Mouse (Mus musculus): ENCODE results near the gene Abraxas1. TPM values are rescaled to one million over a fixed set of nuclear protein-coding genes. Genes with fewer than 3 reads are reported as not detected.

The Abraxas1 gene
- total and polyA plus RNA-seq, 3 experiments: 14.2 to 26.4 TPM; not detected in 1

DNA sequence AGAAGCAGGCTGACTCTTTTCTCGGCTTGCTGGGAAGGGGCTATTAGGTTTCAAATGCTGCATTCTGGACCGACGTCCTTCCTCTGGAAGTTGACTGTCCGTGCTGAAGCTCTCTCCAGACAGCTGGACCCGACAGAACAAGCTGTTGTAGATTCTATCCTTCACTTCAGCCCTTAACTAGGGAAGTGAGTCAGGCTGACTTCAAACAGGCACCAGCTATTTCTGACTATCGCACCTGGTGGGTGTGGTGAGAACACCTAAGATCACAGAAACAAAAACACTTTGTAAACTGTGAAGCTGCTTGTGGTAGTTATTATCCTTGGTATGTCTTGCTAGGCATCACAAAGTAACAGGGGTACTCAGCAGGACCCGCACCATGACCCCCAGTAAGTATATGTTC, 5.8 kb upstream of the Abraxas1 start:
- DNase-seq (ENCODE audit: low read depth, low spot score): no peak
- Histone ChIP-seq H3K9ac (ENCODE audit: control insufficient read depth, low read depth, low read length, poor library complexity, severe bottlenecking) (no peak overlapping the region), H3K9me3 (replicated peaks; ENCODE audit: insufficient read depth, low read length) (no peaks in the 10 kb centered on the region), H3K79me2 (ENCODE audit: control insufficient read depth, insufficient read depth, low read length, poor library complexity) (no peaks in the 10 kb centered on the region), H3K4me1 (ENCODE audit: control insufficient read depth in 1 of 2, insufficient read depth in 2 of 2, low read length in 2 of 2) (no peaks in the 10 kb centered on the region; a peak in 1 of 4 replicates), H3K4me3 (ENCODE audit: control insufficient read depth in 1 of 2, insufficient read depth in 1 of 2, low read depth in 2 of 2, low read length in 2 of 2) (no peak overlapping the region), H3K27ac (ENCODE audit: control insufficient read depth, low read depth, low read length) (no peak overlapping the region), H3K27me3 (ENCODE audit: control insufficient read depth in 1 of 2, insufficient read depth in 2 of 2, low read length in 2 of 2) (peaks cover 0 to 6% of the 10 kb centered on the region in 2 experiments), H3K36me3 (ENCODE audit: control insufficient read depth in 1 of 2, insufficient read depth in 2 of 2, low read length in 2 of 2) (no peaks in the 10 kb centered on the region; a peak in 1 of 4 replicates)
- TF ChIP-seq GABPA (IDR thresholded peaks at IDR 0.05; ENCODE audit: low read depth, low read length) (no peak), MAFK (IDR thresholded peaks at IDR 0.05; ENCODE audit: borderline replicate concordance, low read depth, low read length) (no peak), KAT2A (conservative IDR thresholded peaks at IDR 0.05; ENCODE audit: low read depth, low read length) (no peak), TBP (IDR thresholded peaks at IDR 0.05; ENCODE audit: low read depth, low read length) (no peak), NRF1 (IDR thresholded peaks at IDR 0.05; ENCODE audit: insufficient read depth, low read depth, low read length, poor library complexity, severe bottlenecking) (no peak), ZC3H11A (IDR thresholded peaks at IDR 0.05; ENCODE audit: low read depth, low read length) (no peak)

DNA sequence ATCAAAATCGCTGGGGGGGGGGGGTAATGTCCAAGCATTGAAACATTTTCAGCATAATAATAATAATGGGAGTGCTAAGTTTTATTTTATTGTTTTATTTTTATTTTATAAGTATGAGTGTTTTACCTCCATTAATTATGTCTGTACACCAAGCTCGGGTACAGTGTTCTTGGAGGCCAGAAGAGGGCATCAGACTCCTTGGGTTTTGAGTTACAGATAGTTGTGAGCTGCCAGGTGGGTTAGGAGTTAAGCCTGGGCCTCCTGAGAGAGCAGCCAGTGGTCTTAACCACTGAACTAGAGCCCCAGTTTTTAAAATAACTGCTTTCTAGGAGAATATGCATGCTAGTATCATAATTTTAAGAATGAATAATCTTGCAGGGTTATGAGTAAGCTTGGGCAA, 5.2 kb upstream of the Abraxas1 start:
- Histone ChIP-seq H3K27ac (ENCODE audit: control insufficient read depth, low read depth, low read length) (no peak overlapping the region), H3K4me1 (ENCODE audit: control insufficient read depth in 1 of 2, insufficient read depth in 2 of 2, low read length in 2 of 2) (no peaks in the 10 kb centered on the region; a peak in 1 of 4 replicates), H3K36me3 (ENCODE audit: control insufficient read depth in 1 of 2, insufficient read depth in 2 of 2, low read length in 2 of 2) (peaks cover 0 to 4% of the 10 kb centered on the region in 2 experiments; a peak in 2 of 4 replicates), H3K9ac (ENCODE audit: control insufficient read depth, low read depth, low read length, poor library complexity, severe bottlenecking) (no peak overlapping the region), H3K27me3 (ENCODE audit: control insufficient read depth in 1 of 2, insufficient read depth in 2 of 2, low read length in 2 of 2) (peaks cover 0 to 6% of the 10 kb centered on the region in 2 experiments), H3K9me3 (replicated peaks; ENCODE audit: insufficient read depth, low read length) (no peaks in the 10 kb centered on the region), H3K4me3 (ENCODE audit: control insufficient read depth in 1 of 2, insufficient read depth in 1 of 2, low read depth in 2 of 2, low read length in 2 of 2) (no peak overlapping the region), H3K79me2 (ENCODE audit: control insufficient read depth, insufficient read depth, low read length, poor library complexity) (no peaks in the 10 kb centered on the region)
- DNase-seq (ENCODE audit: low read depth, low spot score): peak; percentile 65
- TF ChIP-seq POLR2AphosphoS5 (IDR thresholded peaks at IDR 0.05; ENCODE audit: borderline replicate concordance, low read depth, low read length) (no peak), EP300 (IDR thresholded peaks at IDR 0.05; ENCODE audit: low read depth in 1 of 2, low read length in 2 of 2) (no peak), SIN3A (IDR thresholded peaks at IDR 0.05; ENCODE audit: low read length) (no peak), ZKSCAN1 (IDR thresholded peaks at IDR 0.05; ENCODE audit: low read depth, low read length) (no peak), USF1 (IDR thresholded peaks at IDR 0.05; ENCODE audit: low read depth, low read length) (no peak), CHD1 (IDR thresholded peaks at IDR 0.05; ENCODE audit: low read depth, low read length) (no peak), RAD21 (IDR thresholded peaks at IDR 0.05; ENCODE audit: low read depth, low read length) (peak; percentile 65), UBTF (IDR thresholded peaks at IDR 0.05; ENCODE audit: borderline replicate concordance, insufficient read depth, low read depth, low read length) (no peak), ZMIZ1 (IDR thresholded peaks at IDR 0.05; ENCODE audit: low read depth, low read length) (no peak), CHD2 (IDR thresholded peaks at IDR 0.05; ENCODE audit: low read length) (no peak), MEF2A (IDR thresholded peaks at IDR 0.05; ENCODE audit: extremely low read depth, insufficient replicate concordance, low read depth, low read length, poor library complexity, severe bottlenecking) (no peak), NELFE (IDR thresholded peaks at IDR 0.05; ENCODE audit: low read depth, low read length) (no peak), POLR2AphosphoS2 (IDR thresholded peaks at IDR 0.05; ENCODE audit: low read length) (no peak), E2F4 (IDR thresholded peaks at IDR 0.05; ENCODE audit: borderline replicate concordance, low read depth, low read length) (no peak), MAZ (IDR thresholded peaks at IDR 0.05; ENCODE audit: low read depth, low read length) (no peak), MYB (IDR thresholded peaks at IDR 0.05; ENCODE audit: low read depth, low read length) (no peak), ETS1 (IDR thresholded peaks at IDR 0.05; ENCODE audit: low read depth, low read length) (no peak), MYC (IDR thresholded peaks at IDR 0.05; ENCODE audit: low read depth, low read length) (no peak), RCOR1 (IDR thresholded peaks at IDR 0.05; ENCODE audit: low read depth, low read length) (no peak), KAT2A (conservative IDR thresholded peaks at IDR 0.05; ENCODE audit: low read depth, low read length) (no peak), MAX (IDR thresholded peaks at IDR 0.05; ENCODE audit: low read length) (no peak), JUND (IDR thresholded peaks at IDR 0.05; ENCODE audit: low read depth, low read length) (no peak), CTCF (IDR thresholded peaks at IDR 0.05 in 2 of 3, conservative IDR thresholded peaks at IDR 0.05 in 1 of 3; ENCODE audit: control insufficient read depth in 1 of 3, insufficient read depth in 1 of 3, low read depth in 2 of 3, low read length in 3 of 3, poor library complexity in 1 of 3, severe bottlenecking in 1 of 3) (peak; percentile 42 to 64 (median 49)), TAL1 (IDR thresholded peaks at IDR 0.05; ENCODE audit: low read length) (no peak), ZC3H11A (IDR thresholded peaks at IDR 0.05; ENCODE audit: low read depth, low read length) (peak; percentile 66), TBP (IDR thresholded peaks at IDR 0.05; ENCODE audit: low read depth, low read length) (no peak), ZNF384 (IDR thresholded peaks at IDR 0.05; ENCODE audit: low read depth, low read length) (no peak), USF2 (IDR thresholded peaks at IDR 0.05; ENCODE audit: borderline replicate concordance in 1 of 2, insufficient read depth in 1 of 2, low read depth in 1 of 2, low read length in 2 of 2) (no peak), SMC3 (IDR thresholded peaks at IDR 0.05; ENCODE audit: low read depth, low read length) (peak; percentile 72)
